Mouse (Mus musculus) lung, embryonic 14.5 days (tissue): ENCODE measurements at regions not wholly inside any gene's neighbourhood (a gene's known extent, or its start where the extent isn't known, plus 50 kb on each side); places are given as distances from the start of the nearest gene placed in this dataset.

Experiments used
- ATAC-seq: fragments of 200-750 bp; cut with Nextera tagmentation; 2 replicates; pipeline ENCODE4 v1.8.0; 2017; ENCODE audit warnings: mild to moderate bottlenecking, moderate TSS enrichment, moderate library complexity; ENCODE audit not compliant: insufficient read depth
- DNase-seq: peaks from one replicate; pipeline ENCODE4 v3.0.0-alpha.2; 2015
- H3K27ac ChIP-seq: fragments of 300-500 bp; sonication (generic); 2 replicates; pipeline ENCODE4 v1.5.1; 2014; ENCODE audit warnings: low read depth, mild to moderate bottlenecking, moderate library complexity
- H3K27me3 ChIP-seq: fragments of 300-500 bp; sonication (generic); 2 replicates; pipeline ENCODE4 v1.6.1; 2014; ENCODE audit warnings: low read length, control low read depth; ENCODE audit not compliant: insufficient read depth
- H3K36me3 ChIP-seq: fragments of 300-500 bp; sonication (generic); 2 replicates; pipeline ENCODE4 v1.6.1; 2014; ENCODE audit warnings: control low read depth; ENCODE audit not compliant: insufficient read depth
- H3K4me1 ChIP-seq: fragments of 300-500 bp; sonication (generic); 2 replicates; pipeline ENCODE4 v1.6.1; 2014; ENCODE audit warnings: antibody characterized with exemption, control low read depth; ENCODE audit not compliant: insufficient read depth
- H3K4me2 ChIP-seq: fragments of 300-500 bp; sonication (generic); 2 replicates; pipeline ENCODE4 v1.6.1; 2014; ENCODE audit warnings: mild to moderate bottlenecking
- H3K4me3 ChIP-seq: fragments of 300-500 bp; sonication (generic); 2 replicates; pipeline ENCODE4 v1.5.1; 2014; ENCODE audit warnings: low read depth, low read length
- H3K9ac ChIP-seq: fragments of 300-500 bp; sonication (generic); 2 replicates; pipeline ENCODE4 v1.6.1; 2014
- H3K9me3 ChIP-seq: fragments of 300-500 bp; sonication (generic); 2 replicates; pipeline ENCODE4 v1.6.1; 2016; ENCODE audit warnings: low read depth, low read length, control low read depth
- CTCF ChIP-seq: IDR thresholded peaks from 2 replicates; pipeline ENCODE4 v1.5.1; 2016; ENCODE audit warnings: antibody characterized with exemption, low read depth
- WGBS: fragments of 180-500 bp; shearing (Covaris S2); extraction: QIAGEN DNeasy Blood & Tissue Kit; methylation state at CpG from one replicate; pipeline ENCODE4 v1.1.7; 2014; 5-methylcytosine and 5-hydroxymethylcytosine counted together

- Histone ChIP-seq H3K4me2 (no peak overlapping the region), H3K27me3 (no peaks in the 10 kb centered on the region), H3K27ac (no peak overlapping the region), H3K9ac (no peak overlapping the region), H3K9me3 (no peaks in the 10 kb centered on the region), H3K4me1 (no peaks in the 10 kb centered on the region), H3K36me3 (no peaks in the 10 kb centered on the region), H3K4me3 (no peak overlapping the region)
- no peak for TF ChIP-seq CTCF
- ATAC-seq (no peak), DNase-seq (no peak)
- 59% methylated on average over 3 of the region's 3 CpGs for WGBS
Observed at GRCm38 (mm10) chr16:87089322-87089721, 264.7 kb upstream of the N6amt1 start.

DNA sequence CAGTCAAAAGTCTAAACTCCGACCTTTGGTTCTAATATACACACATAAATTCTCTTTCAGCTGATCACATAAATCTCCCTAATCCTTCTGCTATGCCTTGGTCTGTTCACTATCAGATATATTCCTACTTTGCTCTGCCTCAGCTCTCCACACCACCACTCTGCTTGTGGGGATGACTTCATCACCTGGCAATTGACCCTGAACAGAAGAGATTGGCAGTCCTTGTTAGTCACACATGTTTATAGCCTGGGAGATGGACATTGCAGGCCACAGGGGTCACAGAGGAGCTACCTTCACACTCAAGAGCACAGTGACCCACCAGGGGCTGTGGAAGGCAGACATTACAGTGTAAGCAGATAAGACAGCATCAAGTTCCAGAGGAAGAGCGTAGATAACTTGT is 270.5 kb upstream of the N6amt1 start:
- DNase-seq = no peak
- no peak overlapping the region for H3K9ac ChIP-seq
- no peak overlapping the region for H3K27ac ChIP-seq
- H3K36me3 ChIP-seq = no peaks in the 10 kb centered on the region
- no peaks in the 10 kb centered on the region for H3K9me3 ChIP-seq
- no peak overlapping the region for H3K4me3 ChIP-seq
- no peaks in the 10 kb centered on the region for H3K4me1 ChIP-seq
- TF ChIP-seq CTCF = no peak
- ATAC-seq = no peak; the same call in 1 of the 2 replicates
- no peaks in the 10 kb centered on the region for H3K27me3 ChIP-seq
- H3K4me2 ChIP-seq = no peak overlapping the region
- 41% methylated on average over 2 of the region's 2 CpGs for WGBS

GRCm38 (mm10) chr16:87077385-87077784 is 276.6 kb upstream of the N6amt1 start:
- H3K4me1 ChIP-seq = no peaks in the 10 kb centered on the region
- H3K9me3 ChIP-seq = no peaks in the 10 kb centered on the region
- no peak overlapping the region for H3K27ac ChIP-seq
- no peaks in the 10 kb centered on the region for H3K36me3 ChIP-seq
- no peak overlapping the region for H3K4me2 ChIP-seq
- WGBS = 87% methylated on average over 2 of the region's 2 CpGs
- DNase-seq (no peak), ATAC-seq (no peak)
- no peak overlapping the region for H3K9ac ChIP-seq
- H3K4me3 ChIP-seq = no peak overlapping the region
- TF ChIP-seq CTCF = no peak
- H3K27me3 ChIP-seq = no peaks in the 10 kb centered on the region

DNA sequence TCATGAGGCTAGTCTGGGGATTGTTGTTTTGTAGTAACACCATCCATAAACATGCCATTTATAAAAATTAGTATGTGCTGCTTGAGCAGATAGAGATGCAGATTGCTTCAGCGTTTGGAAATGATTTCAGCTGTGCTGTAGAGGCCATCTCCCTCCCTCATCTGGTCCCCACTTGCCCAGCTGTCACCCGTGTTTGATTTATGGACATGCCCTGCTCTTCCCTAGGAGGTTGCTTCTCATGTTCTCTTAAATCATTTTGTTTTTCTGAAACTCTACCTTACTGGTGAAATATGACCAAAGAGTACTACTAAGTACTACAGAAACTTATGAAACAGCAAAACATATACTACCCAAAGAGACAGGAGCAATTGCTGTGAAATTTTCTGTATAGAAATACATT is 284.7 kb upstream of the N6amt1 start:
- Histone ChIP-seq H3K4me1 (no peaks in the 10 kb centered on the region), H3K4me3 (no peak overlapping the region), H3K4me2 (no peak overlapping the region), H3K36me3 (no peaks in the 10 kb centered on the region), H3K27ac (no peak overlapping the region), H3K27me3 (no peaks in the 10 kb centered on the region), H3K9ac (no peak overlapping the region), H3K9me3 (no peaks in the 10 kb centered on the region)
- DNase-seq = no peak
- no peak for ATAC-seq
- TF ChIP-seq CTCF = no peak
- WGBS = 37% methylated on average over 2 of the region's 2 CpGs

- no peaks in the 10 kb centered on the region for H3K36me3 ChIP-seq
- WGBS = 79% methylated on average over 1 of the region's 1 CpGs
- no peak for ATAC-seq
Observed at GRCm38 (mm10) chr16:87067981-87068380, 286.0 kb upstream of the N6amt1 start.

GRCm38 (mm10) chr16:87067523-87067922 is 286.5 kb upstream of the N6amt1 start:
- Histone ChIP-seq H3K4me2 (no peak overlapping the region), H3K4me3 (no peak overlapping the region), H3K9ac (no peak overlapping the region), H3K9me3 (no peaks in the 10 kb centered on the region), H3K4me1 (no peaks in the 10 kb centered on the region), H3K27ac (no peak overlapping the region), H3K36me3 (no peaks in the 10 kb centered on the region), H3K27me3 (no peaks in the 10 kb centered on the region)
- 80% methylated on average over 5 of the region's 5 CpGs for WGBS
- DNase-seq (no peak), ATAC-seq (no peak)
- TF ChIP-seq CTCF = no peak

More at GRCm38 (mm10) chr16:87067981-87068380, 286.0 kb upstream of the N6amt1 start:
- Histone ChIP-seq H3K9ac (no peak overlapping the region), H3K4me3 (no peak overlapping the region), H3K4me1 (no peaks in the 10 kb centered on the region), H3K4me2 (no peak overlapping the region), H3K9me3 (no peaks in the 10 kb centered on the region), H3K27ac (no peak overlapping the region), H3K27me3 (no peaks in the 10 kb centered on the region)
- DNase-seq = no peak
- TF ChIP-seq CTCF = no peak

- no peaks in the 10 kb centered on the region for H3K36me3 ChIP-seq
- no peaks in the 10 kb centered on the region for H3K27me3 ChIP-seq
- no peak overlapping the region for H3K27ac ChIP-seq
- ATAC-seq = no peak
- H3K9ac ChIP-seq = no peak overlapping the region
- no peaks in the 10 kb centered on the region for H3K9me3 ChIP-seq
- DNase-seq = no peak
- TF ChIP-seq CTCF = no peak
- H3K4me2 ChIP-seq = no peak overlapping the region
- no peaks in the 10 kb centered on the region for H3K4me1 ChIP-seq
- no peak overlapping the region for H3K4me3 ChIP-seq
- 85% methylated on average over 8 of the region's 8 CpGs for WGBS
Observed at GRCm38 (mm10) chr16:87060473-87060872, 293.5 kb upstream of the N6amt1 start.
